Comparison of ENCODE assay signal across 8 mouse cellular contexts in genomic region chr15:63652216-63652961, GRCm38 (mm10).
A peak's percentile ranks its signal among the peaks of the same experiment; 100 is the strongest.
DNase-seq lines count a peak whose midpoint lies in the region; ATAC-seq and TF ChIP-seq lines count a peak whose summit lies in the region.

No protein-coding gene starts in this region.

- H3K4me2 ChIP-seq in heart, embryonic 16.5 days (ENCODE audit: low read depth, low read length), result no peak overlapping the region
- H3K4me2 ChIP-seq in liver, embryonic 13.5 days, result no peak overlapping the region
- H3K4me2 ChIP-seq in neural tube, embryonic 11.5 days (ENCODE audit: low read depth), result no peak overlapping the region

- no peak overlapping the region for H3K27ac ChIP-seq in bone marrow, adult 2 months (ENCODE audit: control insufficient read depth, insufficient read depth, low read depth, low read length, poor library complexity)
- H3K27ac ChIP-seq in heart, embryonic 16.5 days (ENCODE audit: low read length), result no peak overlapping the region
- no peak overlapping the region for H3K27ac ChIP-seq in liver, embryonic 13.5 days
- H3K27ac ChIP-seq in neural tube, embryonic 11.5 days (ENCODE audit: low read depth, low read length), result no peak overlapping the region

- WGBS in bone marrow, adult 2 months, result 26% methylated on average over 11 of the region's 11 CpGs
- WGBS in heart, embryonic 16.5 days, result 31% methylated on average over 11 of the region's 11 CpGs
- WGBS in liver, embryonic 13.5 days (ENCODE audit: insufficient replicate concordance), result 22% methylated on average over 11 of the region's 11 CpGs
- 37% methylated on average over 11 of the region's 11 CpGs for WGBS in neural tube, embryonic 11.5 days

- no peaks in the 10 kb centered on the region for H3K27me3 ChIP-seq in heart, embryonic 16.5 days (ENCODE audit: control insufficient read depth, insufficient read depth, low read length)
- H3K27me3 ChIP-seq in liver, embryonic 13.5 days, result no peaks in the 10 kb centered on the region
- H3K27me3 ChIP-seq in neural tube, embryonic 11.5 days (ENCODE audit: control insufficient read depth, insufficient read depth, low read length), result no peaks in the 10 kb centered on the region

- H3K4me3 ChIP-seq in bone marrow, adult 2 months (replicated peaks; ENCODE audit: control insufficient read depth, low read depth, low read length), result no peak overlapping the region
- no peak overlapping the region for H3K4me3 ChIP-seq in heart, embryonic 16.5 days (ENCODE audit: low read length)
- H3K4me3 ChIP-seq in liver, embryonic 13.5 days (replicated peaks), result no peak overlapping the region
- H3K4me3 ChIP-seq in neural tube, embryonic 11.5 days (ENCODE audit: low read depth, low read length), result no peak overlapping the region

- no peak overlapping the region for H3K9ac ChIP-seq in heart, embryonic 16.5 days (ENCODE audit: low read length)
- H3K9ac ChIP-seq in liver, embryonic 13.5 days, result no peak overlapping the region
- H3K9ac ChIP-seq in neural tube, embryonic 11.5 days (ENCODE audit: low read length), result no peak overlapping the region

- peaks cover 2% of the 10 kb centered on the region; the same call in 1 of the 2 replicates for H3K4me1 ChIP-seq in bone marrow, adult 2 months (ENCODE audit: control insufficient read depth, insufficient read depth, low read length)
- H3K4me1 ChIP-seq in heart, embryonic 16.5 days (ENCODE audit: control insufficient read depth, insufficient read depth, low read length), result no peaks in the 10 kb centered on the region
- peaks cover 30% of the 10 kb centered on the region for H3K4me1 ChIP-seq in liver, embryonic 13.5 days (replicated peaks)
- H3K4me1 ChIP-seq in neural tube, embryonic 11.5 days (ENCODE audit: control insufficient read depth, insufficient read depth, low read length), result no peaks in the 10 kb centered on the region

- peak; percentile 29; the same call in 1 of the 2 replicates for TF ChIP-seq CTCF in bone marrow, adult 2 months (IDR thresholded peaks at IDR 0.05; ENCODE audit: control insufficient read depth, insufficient read depth, low read length)

- TF ChIP-seq POLR2A in bone marrow, adult 2 months (IDR thresholded peaks at IDR 0.05; ENCODE audit: borderline replicate concordance, control insufficient read depth, low read depth, low read length), result no peak

- peak; percentile 90 for DNase-seq in B cell, adult 2 months
- peak; percentile 55 to 86 for DNase-seq in kidney, postnatal 25 days
- peak; percentile 50 for DNase-seq in liver, embryonic 13.5 days
- DNase-seq in neural tube, embryonic 11.5 days (ENCODE audit: low spot score), result peak; percentile 81
- peak; percentile 89 for DNase-seq in testis, postnatal 10 days (ENCODE audit: low spot score)

- H3K36me3 ChIP-seq in heart, embryonic 16.5 days (ENCODE audit: control insufficient read depth, insufficient read depth), result no peaks in the 10 kb centered on the region
- no peaks in the 10 kb centered on the region for H3K36me3 ChIP-seq in liver, embryonic 13.5 days
- no peaks in the 10 kb centered on the region for H3K36me3 ChIP-seq in neural tube, embryonic 11.5 days (ENCODE audit: control insufficient read depth, insufficient read depth, low read length)

- no peaks in the 10 kb centered on the region for H3K9me3 ChIP-seq in heart, embryonic 16.5 days (replicated peaks; ENCODE audit: control insufficient read depth, low read length)
- H3K9me3 ChIP-seq in liver, embryonic 13.5 days (replicated peaks), result no peaks in the 10 kb centered on the region
- no peaks in the 10 kb centered on the region for H3K9me3 ChIP-seq in neural tube, embryonic 11.5 days (ENCODE audit: control insufficient read depth, low read length)

- ATAC-seq in erythroblast, adult 5-6 weeks (replicated peaks; ENCODE audit: low FRiP score, poor library complexity, severe bottlenecking), result peak; percentile 66; the same call in 1 of the 2 replicates
- ATAC-seq in heart, embryonic 16.5 days (replicated peaks; ENCODE audit: extremely low read depth, insufficient read depth, low FRiP score), result peak; percentile 45; the same call in 1 of the 2 replicates
- ATAC-seq in liver, embryonic 13.5 days (ENCODE audit: low read depth), result peak; percentile 56
- peak; percentile 45 for ATAC-seq in neural tube, embryonic 11.5 days (ENCODE audit: insufficient read depth, low FRiP score, low TSS enrichment)
